Mouse (Mus musculus): ENCODE data around the gene Nin. TPM values are rescaled to one million over a fixed set of nuclear protein-coding genes. Genes with fewer than 3 reads are reported as not detected.

Nin gene
- polyA plus RNA-seq, 1 experiment from 2014 or later = 10.0 TPM

DNA sequence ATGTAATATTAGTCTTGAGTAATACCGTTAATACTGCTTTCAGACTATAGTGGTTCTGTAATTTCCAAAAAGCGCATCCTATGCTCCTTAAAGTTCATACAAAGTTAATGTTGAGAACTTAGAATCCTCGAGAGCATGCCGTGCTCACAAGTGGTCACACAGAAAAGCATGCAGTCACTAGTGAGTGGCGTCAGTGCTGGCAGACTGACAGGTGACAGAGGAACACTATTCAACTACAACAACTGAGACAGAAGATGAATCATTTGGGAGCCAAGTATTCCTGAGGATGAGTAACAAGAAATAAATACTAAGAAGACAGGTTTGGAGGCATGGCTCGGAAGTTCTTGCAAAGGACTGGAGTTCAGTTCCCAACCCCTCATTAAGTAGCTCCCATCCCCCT, 146.4 kb downstream of the Nin start:
- H3K4me1 ChIP-seq (ENCODE audit: control insufficient read depth, insufficient read depth, low read length) = no peaks in the 10 kb centered on the region
- no peak overlapping the region for H3K4me2 ChIP-seq (ENCODE audit: low read depth, low read length)
- H3K27me3 ChIP-seq (ENCODE audit: control insufficient read depth, insufficient read depth, low read length) = no peaks in the 10 kb centered on the region
- ATAC-seq (ENCODE audit: insufficient read depth, low FRiP score) = no peak
- H3K36me3 ChIP-seq (ENCODE audit: control insufficient read depth, insufficient read depth, low read length) = 0 out of 2 replicates have a peak, but pooled peaks cover 8% of the 10 kb centered on the region
- H3K9ac ChIP-seq (ENCODE audit: low read length) = no peak overlapping the region
- H3K4me3 ChIP-seq (replicated peaks; ENCODE audit: low read length) = no peak overlapping the region
- WGBS = 86% methylated on average over 6 of the region's 6 CpGs
- no peak overlapping the region for H3K27ac ChIP-seq (ENCODE audit: low read length)
- H3K9me3 ChIP-seq (replicated peaks; ENCODE audit: control insufficient read depth, low read length) = no peaks in the 10 kb centered on the region

GRCm38 (mm10) chr12:69966071-69966470, 147.4 kb downstream of the Nin start:
- no peaks in the 10 kb centered on the region for H3K27me3 ChIP-seq (ENCODE audit: control insufficient read depth, insufficient read depth, low read length)
- no peaks in the 10 kb centered on the region for H3K4me1 ChIP-seq (ENCODE audit: control insufficient read depth, insufficient read depth, low read length)
- H3K9ac ChIP-seq (ENCODE audit: low read length) = no peak overlapping the region
- ATAC-seq (ENCODE audit: insufficient read depth, low FRiP score) = no peak
- no peak overlapping the region for H3K4me3 ChIP-seq (replicated peaks; ENCODE audit: low read length)
- H3K27ac ChIP-seq (ENCODE audit: low read length) = no peak overlapping the region
- 71% methylated on average over 5 of the region's 5 CpGs for WGBS
- H3K9me3 ChIP-seq (replicated peaks; ENCODE audit: control insufficient read depth, low read length) = no peaks in the 10 kb centered on the region
- H3K4me2 ChIP-seq (ENCODE audit: low read depth, low read length) = no peak overlapping the region
- 0 out of 2 replicates have a peak, but pooled peaks cover 8% of the 10 kb centered on the region for H3K36me3 ChIP-seq (ENCODE audit: control insufficient read depth, insufficient read depth, low read length)

DNA sequence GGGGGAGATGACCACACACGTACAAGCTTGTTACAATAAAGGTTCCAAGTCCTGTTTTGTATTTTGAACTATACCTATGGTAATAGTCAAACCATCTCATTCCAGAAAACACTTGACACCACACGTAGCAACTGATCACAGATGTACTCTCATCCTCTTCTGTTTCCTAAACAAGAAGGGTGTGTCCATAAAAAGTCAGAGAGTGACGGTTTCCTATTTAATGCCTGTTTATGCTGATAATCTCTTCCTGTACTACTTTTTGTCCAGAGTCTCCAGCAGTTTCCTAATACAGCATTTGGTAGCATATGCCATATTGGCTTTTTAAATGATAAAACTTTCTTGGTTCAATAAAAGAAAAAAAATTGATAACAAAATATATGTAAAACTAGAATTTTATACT, 147.9 kb downstream of the Nin start:
- Histone ChIP-seq H3K4me3 (replicated peaks; ENCODE audit: low read length) (no peak overlapping the region), H3K36me3 (ENCODE audit: control insufficient read depth, insufficient read depth, low read length) (0 out of 2 replicates have a peak, but pooled peaks cover 4% of the 10 kb centered on the region), H3K27ac (ENCODE audit: low read length) (no peak overlapping the region), H3K4me1 (ENCODE audit: control insufficient read depth, insufficient read depth, low read length) (no peaks in the 10 kb centered on the region), H3K9ac (ENCODE audit: low read length) (no peak overlapping the region), H3K27me3 (ENCODE audit: control insufficient read depth, insufficient read depth, low read length) (no peaks in the 10 kb centered on the region), H3K9me3 (replicated peaks; ENCODE audit: control insufficient read depth, low read length) (no peaks in the 10 kb centered on the region), H3K4me2 (ENCODE audit: low read depth, low read length) (no peak overlapping the region)
- 76% methylated on average over 3 of the region's 3 CpGs for WGBS
- no peak for ATAC-seq (ENCODE audit: insufficient read depth, low FRiP score)

- 85% methylated on average over 6 of the region's 6 CpGs for WGBS
- peaks cover 3% of the 10 kb centered on the region; the same call in 1 of the 2 replicates for H3K36me3 ChIP-seq (ENCODE audit: control insufficient read depth, insufficient read depth, low read length)
- no peak overlapping the region for H3K4me3 ChIP-seq (replicated peaks; ENCODE audit: low read length)
Observed at GRCm38 (mm10) chr12:69963141-69963540, 150.4 kb downstream of the Nin start.

GRCm38 (mm10) chr12:69962468-69962867, 151.0 kb downstream of the Nin start:
- Histone ChIP-seq H3K27ac (ENCODE audit: low read length) (no peak overlapping the region), H3K4me3 (replicated peaks; ENCODE audit: low read length) (no peak overlapping the region), H3K9me3 (replicated peaks; ENCODE audit: control insufficient read depth, low read length) (no peaks in the 10 kb centered on the region), H3K27me3 (ENCODE audit: control insufficient read depth, insufficient read depth, low read length) (no peaks in the 10 kb centered on the region), H3K4me1 (ENCODE audit: control insufficient read depth, insufficient read depth, low read length) (no peaks in the 10 kb centered on the region), H3K36me3 (ENCODE audit: control insufficient read depth, insufficient read depth, low read length) (peaks cover 3% of the 10 kb centered on the region; the same call in 1 of the 2 replicates), H3K9ac (ENCODE audit: low read length) (no peak overlapping the region), H3K4me2 (ENCODE audit: low read depth, low read length) (no peak overlapping the region)
- no peak for ATAC-seq (ENCODE audit: insufficient read depth, low FRiP score)
- WGBS = 54% methylated on average over 4 of the region's 4 CpGs

More at GRCm38 (mm10) chr12:69963141-69963540, 150.4 kb downstream of the Nin start:
- Histone ChIP-seq H3K27me3 (ENCODE audit: control insufficient read depth, insufficient read depth, low read length) (no peaks in the 10 kb centered on the region), H3K4me1 (ENCODE audit: control insufficient read depth, insufficient read depth, low read length) (no peaks in the 10 kb centered on the region), H3K9me3 (replicated peaks; ENCODE audit: control insufficient read depth, low read length) (no peaks in the 10 kb centered on the region), H3K27ac (ENCODE audit: low read length) (no peak overlapping the region), H3K4me2 (ENCODE audit: low read depth, low read length) (no peak overlapping the region), H3K9ac (ENCODE audit: low read length) (no peak overlapping the region)
- ATAC-seq (ENCODE audit: insufficient read depth, low FRiP score) = no peak

Other genes with a start within 250 kb of the Nin start
- gene Atl1, start 221.1 kb downstream of the Nin start, polyA plus RNA-seq (2015; fragmentation: Nextera tagmentation; extraction: Ambion mirVana) = 4.5 and 7.2 TPM in 2 replicates
- 19.1 and 24.3 TPM in 2 replicates for gene Map4k5, start 220.5 kb downstream of the Nin start, polyA plus RNA-seq (2015; fragmentation: Nextera tagmentation; extraction: Ambion mirVana)
- gene Sav1, start 126.7 kb downstream of the Nin start, polyA plus RNA-seq (2015; fragmentation: Nextera tagmentation; extraction: Ambion mirVana) = 0.36 and 0.68 TPM in 2 replicates
- 0.14 TPM in 1 of 2 replicates, not detected in the other for gene Abhd12b, start 40.4 kb upstream of the Nin start, polyA plus RNA-seq (2015; fragmentation: Nextera tagmentation; extraction: Ambion mirVana)
- gene Pygl, start 117.8 kb upstream of the Nin start, polyA plus RNA-seq (2015; fragmentation: Nextera tagmentation; extraction: Ambion mirVana) = 53.5 and 55.0 TPM in 2 replicates
- 1.1 and 1.5 TPM in 2 replicates for gene Trim9, start 233.9 kb upstream of the Nin start, polyA plus RNA-seq (2015; fragmentation: Nextera tagmentation; extraction: Ambion mirVana)

Data from stomach, embryonic 16.5 days (tissue).